Mouse (Mus musculus): Measurements from ENCODE around the gene Xpo5. TPM values are rescaled to one million over a fixed set of nuclear protein-coding genes. Genes with fewer than 3 reads are reported as not detected.

Xpo5 gene
- total RNA-seq, 2 experiments from 2014 or later, result 42.1 to 43.3 TPM

- no peak overlapping the region for H3K4me3 ChIP-seq
- intact Hi-C loops (cut with DNase I), result loop anchor here (1.0 to 5.0 kb wide), 2 partner anchors 32 to 126 kb away; no protein-coding TSS in a partner anchor
- DNase-seq (ENCODE audit: extremely low spot score in 1 of 2, low spot score in 2 of 2), result peak; percentile 84 to 88
- H3K27ac ChIP-seq, result peak overlapping the region; percentile 48
- peak; percentile 95 for TF ChIP-seq CTCF (IDR thresholded peaks at IDR 0.05)
These were observed 63.5 kb downstream of the Xpo5 start for GRCm38 (mm10) chr17:46265918-46266618.

GRCm38 (mm10) chr17:46266986-46267385 is 64.4 kb downstream of the Xpo5 start:
- no peak for TF ChIP-seq CTCF (IDR thresholded peaks at IDR 0.05)
- intact Hi-C loops (cut with DNase I), result loop anchor here (1.0 to 5.0 kb wide), 2 partner anchors 31 to 125 kb away; no protein-coding TSS in a partner anchor
- Histone ChIP-seq H3K27ac (no peak overlapping the region), H3K4me3 (no peak overlapping the region)
- no peak for DNase-seq (ENCODE audit: extremely low spot score in 1 of 2, low spot score in 2 of 2)

GRCm38 (mm10) chr17:46267511-46267910 is 64.9 kb downstream of the Xpo5 start:
- TF ChIP-seq CTCF (IDR thresholded peaks at IDR 0.05), result no peak
- intact Hi-C loops (cut with DNase I), result loop anchor here (5.0 kb wide), 1 partner anchor 125 kb away; no protein-coding TSS in a partner anchor
- DNase-seq (ENCODE audit: extremely low spot score in 1 of 2, low spot score in 2 of 2), result no peak
- Histone ChIP-seq H3K4me3 (no peak overlapping the region), H3K27ac (no peak overlapping the region)

- no peak for DNase-seq (ENCODE audit: extremely low spot score in 1 of 2, low spot score in 2 of 2)
- intact Hi-C loops (cut with DNase I), result loop anchor here (5.0 kb wide), 1 partner anchor 124 kb away; no protein-coding TSS in a partner anchor
- Histone ChIP-seq H3K27ac (no peak overlapping the region), H3K4me3 (no peak overlapping the region)
- TF ChIP-seq CTCF (IDR thresholded peaks at IDR 0.05), result no peak
These were observed 65.6 kb downstream of the Xpo5 start for GRCm38 (mm10) chr17:46268026-46268720.

GRCm38 (mm10) chr17:46269771-46270534 is 67.4 kb downstream of the Xpo5 start:
- peak overlapping the region; percentile 36 for H3K27ac ChIP-seq
- H3K4me3 ChIP-seq, result no peak overlapping the region
- DNase-seq (ENCODE audit: extremely low spot score in 1 of 2, low spot score in 2 of 2), result no peak
- intact Hi-C loops (cut with DNase I), result loop anchor here (5.0 kb wide), 1 partner anchor 122 kb away; no protein-coding TSS in a partner anchor
- no peak for TF ChIP-seq CTCF (IDR thresholded peaks at IDR 0.05)

- Histone ChIP-seq H3K4me3 (no peak overlapping the region), H3K27ac (peak overlapping the region; percentile 64)
- DNase-seq (ENCODE audit: extremely low spot score in 1 of 2, low spot score in 2 of 2), result peak in 1 of 2 experiments; percentile 12
- intact Hi-C loops (cut with DNase I), result no loop called here
- TF ChIP-seq CTCF (IDR thresholded peaks at IDR 0.05), result no peak
These were observed 69.5 kb downstream of the Xpo5 start for GRCm38 (mm10) chr17:46272058-46272457.

- DNase-seq (ENCODE audit: extremely low spot score in 1 of 2, low spot score in 2 of 2), result no peak
- no peak for TF ChIP-seq CTCF (IDR thresholded peaks at IDR 0.05)
- Histone ChIP-seq H3K4me3 (no peak overlapping the region), H3K27ac (peak overlapping the region; percentile 86)
- intact Hi-C loops (cut with DNase I), result no loop called here
These were observed 70.1 kb downstream of the Xpo5 start for GRCm38 (mm10) chr17:46272675-46273074.

- DNase-seq (ENCODE audit: extremely low spot score in 1 of 2, low spot score in 2 of 2), result peak in 1 of 2 experiments; percentile 22
- Histone ChIP-seq H3K4me3 (no peak overlapping the region), H3K27ac (peak overlapping the region; percentile 86)
- no peak for TF ChIP-seq CTCF (IDR thresholded peaks at IDR 0.05)
- intact Hi-C loops (cut with DNase I), result no loop called here
These were observed 71.2 kb downstream of the Xpo5 start for GRCm38 (mm10) chr17:46273803-46274236.

GRCm38 (mm10) chr17:46274465-46274864 is 71.9 kb downstream of the Xpo5 start:
- DNase-seq (ENCODE audit: extremely low spot score in 1 of 2, low spot score in 2 of 2), result no peak
- peak overlapping the region; percentile 86 for H3K27ac ChIP-seq
- intact Hi-C loops (cut with DNase I), result no loop called here
- no peak overlapping the region for H3K4me3 ChIP-seq
- no peak for TF ChIP-seq CTCF (IDR thresholded peaks at IDR 0.05)

- H3K27ac ChIP-seq, result no peak overlapping the region; the same call in 1 of the 2 replicates
These were observed 72.5 kb downstream of the Xpo5 start for GRCm38 (mm10) chr17:46275034-46275433.

GRCm38 (mm10) chr17:46275506-46275905 is 72.9 kb downstream of the Xpo5 start:
- no peak for TF ChIP-seq CTCF (IDR thresholded peaks at IDR 0.05)
- no peak overlapping the region for H3K4me3 ChIP-seq
- no peak overlapping the region; the same call in 1 of the 2 replicates for H3K27ac ChIP-seq
- intact Hi-C loops (cut with DNase I), result no loop called here
- no peak for DNase-seq (ENCODE audit: extremely low spot score in 1 of 2, low spot score in 2 of 2)

More at GRCm38 (mm10) chr17:46275034-46275433, 72.5 kb downstream of the Xpo5 start:
- H3K4me3 ChIP-seq, result no peak overlapping the region
- intact Hi-C loops (cut with DNase I), result no loop called here
- no peak for DNase-seq (ENCODE audit: extremely low spot score in 1 of 2, low spot score in 2 of 2)
- no peak for TF ChIP-seq CTCF (IDR thresholded peaks at IDR 0.05)

Measured in left cerebral cortex, adult 2 months (tissue).